Mouse (Mus musculus): ENCODE data around the gene Lmx1b. TPM values are rescaled to one million over a fixed set of nuclear protein-coding genes. Genes with fewer than 3 reads are reported as not detected.

Lmx1b gene
- polyA plus RNA-seq, 1 experiment from 2014 or later: not detected

GRCm38 (mm10) chr2:33617670-33618069 is 22.6 kb downstream of the Lmx1b start:
- Histone ChIP-seq H3K36me3 (ENCODE audit: insufficient read depth, low read length) (no peaks in the 10 kb centered on the region), H3K4me1 (ENCODE audit: insufficient read depth, low read depth, low read length) (no peaks in the 10 kb centered on the region; the same call in 1 of the 2 replicates), H3K4me2 (replicated peaks; ENCODE audit: low read depth, low read length) (no peak overlapping the region), H3K9me3 (ENCODE audit: low read length) (no peaks in the 10 kb centered on the region), H3K4me3 (ENCODE audit: low read depth, low read length) (no peak overlapping the region), H3K27me3 (replicated peaks; ENCODE audit: insufficient read depth, low read length) (peaks cover 38% of the 10 kb centered on the region), H3K27ac (ENCODE audit: low read length) (no peak overlapping the region), H3K9ac (replicated peaks; ENCODE audit: low read depth) (no peak overlapping the region)
- DNase-seq (ENCODE audit: low spot score) (no peak), ATAC-seq (no peak)
- WGBS: 64% methylated on average over 9 of the region's 9 CpGs
- TF ChIP-seq CTCF (IDR thresholded peaks at IDR 0.05): no peak
- no peak for TF ChIP-seq EP300 (IDR thresholded peaks at IDR 0.05)

DNA sequence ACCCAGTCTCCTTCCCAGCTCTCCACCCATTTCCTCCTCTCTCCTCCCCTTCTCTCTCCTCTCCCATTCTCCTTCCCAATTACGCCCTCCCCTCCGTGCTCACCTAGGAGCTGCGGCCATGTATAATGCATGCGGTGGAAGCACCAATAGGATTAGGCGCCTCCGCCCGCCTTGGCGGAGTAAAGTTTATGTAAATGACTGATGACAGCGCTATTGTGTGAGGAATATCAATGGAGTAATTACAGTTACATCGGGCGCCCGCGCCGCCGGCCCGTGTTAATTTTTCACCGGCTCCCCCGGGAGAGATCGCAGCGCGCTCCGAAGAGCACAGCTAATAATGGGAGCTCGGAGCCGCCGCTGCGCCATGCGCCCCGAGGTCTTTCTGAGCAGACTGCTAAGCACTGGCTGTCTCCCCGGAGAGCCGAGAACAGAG is 23.9 kb downstream of the Lmx1b start:
- H3K4me1 ChIP-seq (ENCODE audit: insufficient read depth, low read depth, low read length): no peaks in the 10 kb centered on the region; the same call in 1 of the 2 replicates
- TF ChIP-seq CTCF (IDR thresholded peaks at IDR 0.05) (no peak), EP300 (IDR thresholded peaks at IDR 0.05) (no peak)
- H3K27ac ChIP-seq (ENCODE audit: low read length): no peak overlapping the region
- no peaks in the 10 kb centered on the region for H3K9me3 ChIP-seq (ENCODE audit: low read length)
- peaks cover 38% of the 10 kb centered on the region for H3K27me3 ChIP-seq (replicated peaks; ENCODE audit: insufficient read depth, low read length)
- ATAC-seq: peak; percentile 40; the same call in 1 of the 2 replicates
- H3K9ac ChIP-seq (replicated peaks; ENCODE audit: low read depth): no peak overlapping the region
- WGBS: under 1% methylated on average over 30 of the region's 30 CpGs
- H3K4me3 ChIP-seq (ENCODE audit: low read depth, low read length): peak overlapping the region; percentile 16
- peak overlapping the region; percentile 44 for H3K4me2 ChIP-seq (replicated peaks; ENCODE audit: low read depth, low read length)
- no peaks in the 10 kb centered on the region for H3K36me3 ChIP-seq (ENCODE audit: insufficient read depth, low read length)
- DNase-seq (ENCODE audit: low spot score): peak; percentile 38

DNA sequence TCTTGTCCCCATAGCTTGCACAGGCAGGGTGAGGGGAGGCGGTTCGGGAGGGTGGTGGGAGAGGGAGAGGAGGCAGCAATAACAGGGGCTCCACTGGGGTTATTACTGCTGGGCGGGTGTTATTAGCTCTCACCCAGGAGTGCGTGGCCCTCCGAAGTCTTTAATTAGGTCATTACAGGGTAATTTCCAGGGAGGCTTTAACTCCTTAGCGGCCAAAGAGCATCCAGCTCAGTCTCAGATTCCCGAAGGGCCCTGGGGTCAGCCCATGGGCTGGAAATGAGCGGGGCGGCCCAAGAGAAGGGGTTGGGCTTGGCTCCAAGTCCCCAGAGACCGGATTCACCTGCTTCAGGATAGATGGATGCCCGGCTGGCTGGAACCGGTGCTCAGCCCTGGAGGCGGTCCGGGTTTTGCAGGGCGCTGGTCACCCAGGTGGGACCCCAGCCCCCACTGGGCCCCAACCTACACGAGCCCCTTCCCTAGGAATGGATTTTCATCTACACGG is 24.4 kb downstream of the Lmx1b start:
- TF ChIP-seq EP300 (IDR thresholded peaks at IDR 0.05) (no peak), CTCF (IDR thresholded peaks at IDR 0.05) (no peak)
- Histone ChIP-seq H3K36me3 (ENCODE audit: insufficient read depth, low read length) (no peaks in the 10 kb centered on the region), H3K4me2 (replicated peaks; ENCODE audit: low read depth, low read length) (peak overlapping the region; percentile 44), H3K4me3 (ENCODE audit: low read depth, low read length) (peak overlapping the region; percentile 16), H3K9me3 (ENCODE audit: low read length) (no peaks in the 10 kb centered on the region), H3K4me1 (ENCODE audit: insufficient read depth, low read depth, low read length) (no peaks in the 10 kb centered on the region; the same call in 1 of the 2 replicates), H3K9ac (replicated peaks; ENCODE audit: low read depth) (no peak overlapping the region), H3K27ac (ENCODE audit: low read length) (no peak overlapping the region), H3K27me3 (replicated peaks; ENCODE audit: insufficient read depth, low read length) (peaks cover 38% of the 10 kb centered on the region)
- DNase-seq (ENCODE audit: low spot score) (no peak), ATAC-seq (no peak)
- 11% methylated on average over 15 of the region's 17 CpGs for WGBS

- H3K4me1 ChIP-seq (ENCODE audit: insufficient read depth, low read depth, low read length): no peaks in the 10 kb centered on the region
- H3K9me3 ChIP-seq (ENCODE audit: low read length): no peaks in the 10 kb centered on the region
- H3K36me3 ChIP-seq (ENCODE audit: insufficient read depth, low read length): no peaks in the 10 kb centered on the region
- H3K27me3 ChIP-seq (replicated peaks; ENCODE audit: insufficient read depth, low read length): peaks cover 11% of the 10 kb centered on the region
- H3K4me2 ChIP-seq (replicated peaks; ENCODE audit: low read depth, low read length): no peak overlapping the region
- no peak overlapping the region for H3K4me3 ChIP-seq (ENCODE audit: low read depth, low read length)
- ATAC-seq (no peak), DNase-seq (ENCODE audit: low spot score) (no peak)
- 16% methylated on average over 18 of the region's 18 CpGs for WGBS
- H3K27ac ChIP-seq (ENCODE audit: low read length): no peak overlapping the region
- TF ChIP-seq EP300 (IDR thresholded peaks at IDR 0.05) (no peak), CTCF (IDR thresholded peaks at IDR 0.05) (no peak)
- no peak overlapping the region for H3K9ac ChIP-seq (replicated peaks; ENCODE audit: low read depth)
Measured at GRCm38 (mm10) chr2:33605487-33606256, 34.6 kb downstream of the Lmx1b start.

DNA sequence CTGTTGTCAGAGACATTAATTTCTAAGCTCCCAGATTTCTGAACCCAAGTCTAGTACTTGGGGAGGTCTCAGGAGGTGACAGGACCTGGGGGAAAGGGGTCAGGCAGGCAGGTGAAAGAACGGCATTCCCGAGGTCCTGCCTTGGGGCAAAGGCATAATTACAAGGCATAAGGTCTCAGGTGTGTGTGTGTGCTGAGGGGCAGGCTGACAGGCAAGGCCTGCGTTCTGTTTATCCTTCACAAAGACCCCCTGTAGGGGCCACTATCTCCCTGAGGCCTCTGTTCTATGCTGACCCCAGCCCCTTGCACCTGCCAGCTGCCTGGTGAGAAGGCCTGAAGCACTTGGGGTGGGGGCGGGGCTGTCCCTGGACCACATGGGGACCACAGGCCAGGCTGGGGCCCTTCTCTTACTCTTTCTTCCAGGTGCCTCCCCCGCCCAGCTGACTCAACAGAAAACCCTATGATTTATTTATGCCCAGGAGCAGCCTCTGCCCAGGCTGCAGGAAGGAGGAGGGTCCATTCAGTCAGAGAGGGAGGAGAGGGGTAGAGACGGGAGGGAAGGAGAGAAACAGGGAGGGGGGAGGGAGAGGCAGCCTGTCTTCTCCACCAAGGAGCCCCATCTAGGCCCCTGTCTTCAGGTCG is 35.3 kb downstream of the Lmx1b start:
- ATAC-seq (no peak), DNase-seq (ENCODE audit: low spot score) (no peak)
- Histone ChIP-seq H3K4me2 (replicated peaks; ENCODE audit: low read depth, low read length) (no peak overlapping the region), H3K27me3 (replicated peaks; ENCODE audit: insufficient read depth, low read length) (peaks cover 11% of the 10 kb centered on the region), H3K9me3 (ENCODE audit: low read length) (no peaks in the 10 kb centered on the region), H3K4me3 (ENCODE audit: low read depth, low read length) (no peak overlapping the region), H3K4me1 (ENCODE audit: insufficient read depth, low read depth, low read length) (no peaks in the 10 kb centered on the region), H3K9ac (replicated peaks; ENCODE audit: low read depth) (no peak overlapping the region), H3K36me3 (ENCODE audit: insufficient read depth, low read length) (no peaks in the 10 kb centered on the region), H3K27ac (ENCODE audit: low read length) (no peak overlapping the region)
- TF ChIP-seq EP300 (IDR thresholded peaks at IDR 0.05) (no peak), CTCF (IDR thresholded peaks at IDR 0.05) (no peak)
- WGBS: 29% methylated on average over 7 of the region's 7 CpGs

DNA sequence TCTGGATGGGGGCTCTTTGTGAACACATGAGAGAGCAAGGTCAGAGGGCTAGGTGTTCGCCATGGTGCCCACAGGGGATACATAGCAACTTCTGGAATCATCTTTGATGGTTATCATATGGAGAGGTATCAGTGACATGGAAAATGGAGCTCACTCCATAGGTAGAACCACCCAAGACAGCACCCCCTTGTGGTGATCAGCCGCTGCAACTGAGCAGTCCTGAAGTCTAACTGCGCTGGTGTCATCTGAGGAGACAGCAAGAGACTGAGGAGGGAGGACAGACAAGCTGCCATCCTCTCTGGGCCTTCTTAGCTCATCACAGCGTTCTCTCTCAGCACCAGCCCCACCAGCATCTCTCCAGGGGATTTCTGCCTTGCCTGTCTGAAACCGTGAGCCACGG is 39.8 kb downstream of the Lmx1b start:
- Histone ChIP-seq H3K27me3 (replicated peaks; ENCODE audit: insufficient read depth, low read length) (no peaks in the 10 kb centered on the region), H3K4me3 (ENCODE audit: low read depth, low read length) (no peak overlapping the region), H3K9ac (replicated peaks; ENCODE audit: low read depth) (no peak overlapping the region), H3K4me1 (ENCODE audit: insufficient read depth, low read depth, low read length) (no peaks in the 10 kb centered on the region), H3K4me2 (replicated peaks; ENCODE audit: low read depth, low read length) (no peak overlapping the region), H3K27ac (ENCODE audit: low read length) (no peak overlapping the region), H3K9me3 (ENCODE audit: low read length) (no peaks in the 10 kb centered on the region), H3K36me3 (ENCODE audit: insufficient read depth, low read length) (no peaks in the 10 kb centered on the region)
- WGBS: 60% methylated on average over 6 of the region's 6 CpGs
- ATAC-seq (no peak), DNase-seq (ENCODE audit: low spot score) (no peak)
- peak; percentile 42 for TF ChIP-seq CTCF (IDR thresholded peaks at IDR 0.05)
- no peak for TF ChIP-seq EP300 (IDR thresholded peaks at IDR 0.05)
